Mouse (Mus musculus): ENCODE data around the gene Osbpl8. TPM values are rescaled to one million over a fixed set of nuclear protein-coding genes. Genes with fewer than 3 reads are reported as not detected.

Gene Osbpl8
- polyA plus RNA-seq, 1 experiment from 2014 or later: 11.9 TPM

DNA sequence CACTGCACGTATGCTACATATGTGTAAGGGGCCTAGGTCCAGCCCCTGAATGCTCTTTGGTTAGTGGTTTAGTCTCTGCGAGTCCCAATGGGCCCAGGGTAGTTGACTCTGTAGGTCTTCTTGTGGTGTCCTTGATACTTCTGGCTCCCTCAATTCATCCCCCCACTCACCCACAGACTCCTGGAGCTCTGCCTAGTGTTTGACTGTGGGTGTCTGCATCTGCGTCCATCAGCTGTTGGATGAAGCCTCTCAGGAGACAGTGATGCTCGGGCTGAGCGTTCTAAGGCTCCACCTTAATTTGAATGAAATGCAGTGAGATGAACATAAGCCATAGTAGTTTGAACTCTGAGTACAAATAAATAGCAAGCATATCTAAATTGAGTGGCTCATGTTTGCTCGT lies 90.7 kb downstream of the Osbpl8 start:
- Histone ChIP-seq H3K9ac (ENCODE audit: low read length) (no peak overlapping the region), H3K9me3 (ENCODE audit: control insufficient read depth, low read length) (no peaks in the 10 kb centered on the region), H3K4me3 (ENCODE audit: low read depth, low read length) (no peak overlapping the region), H3K27ac (ENCODE audit: low read depth, low read length) (no peak overlapping the region), H3K4me1 (ENCODE audit: control insufficient read depth, insufficient read depth, low read length) (no peaks in the 10 kb centered on the region), H3K36me3 (ENCODE audit: control insufficient read depth, insufficient read depth, low read length) (no peaks in the 10 kb centered on the region), H3K4me2 (no peak overlapping the region), H3K27me3 (ENCODE audit: control insufficient read depth, insufficient read depth, low read length) (no peaks in the 10 kb centered on the region)
- ATAC-seq (ENCODE audit: low FRiP score): no peak
- DNase-seq (ENCODE audit: low spot score, missing footprints): no peak
- WGBS: 85% methylated on average over 6 of the region's 6 CpGs

DNA sequence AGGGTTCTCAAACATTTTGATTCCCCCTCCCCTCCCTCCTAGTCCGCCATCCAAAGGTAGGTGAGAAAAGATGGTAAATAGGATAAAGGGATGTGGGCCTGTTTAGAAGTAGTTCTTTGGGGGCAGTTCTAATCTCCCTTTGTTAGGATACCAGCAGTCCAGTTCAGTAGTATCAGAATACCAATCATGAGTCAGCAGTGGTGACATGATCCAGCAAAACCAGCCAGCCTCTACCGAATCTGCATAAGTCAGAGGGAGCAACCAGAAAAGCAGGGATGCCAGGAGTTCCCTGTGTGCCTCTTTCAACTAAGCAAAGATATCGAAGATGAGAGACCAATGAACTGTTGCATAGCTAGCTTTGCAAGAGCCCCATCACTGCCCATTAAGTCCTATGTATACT lies 91.6 kb downstream of the Osbpl8 start:
- H3K4me1 ChIP-seq (ENCODE audit: control insufficient read depth, insufficient read depth, low read length): no peaks in the 10 kb centered on the region
- no peaks in the 10 kb centered on the region for H3K36me3 ChIP-seq (ENCODE audit: control insufficient read depth, insufficient read depth, low read length)
- ATAC-seq (ENCODE audit: low FRiP score) (no peak), DNase-seq (ENCODE audit: low spot score, missing footprints) (no peak)
- H3K9ac ChIP-seq (ENCODE audit: low read length): no peak overlapping the region
- WGBS: 85% methylated on average over 3 of the region's 3 CpGs
- H3K27ac ChIP-seq (ENCODE audit: low read depth, low read length): no peak overlapping the region
- no peaks in the 10 kb centered on the region for H3K27me3 ChIP-seq (ENCODE audit: control insufficient read depth, insufficient read depth, low read length)
- H3K4me3 ChIP-seq (ENCODE audit: low read depth, low read length): no peak overlapping the region
- H3K9me3 ChIP-seq (ENCODE audit: control insufficient read depth, low read length): no peaks in the 10 kb centered on the region
- H3K4me2 ChIP-seq: no peak overlapping the region

DNA sequence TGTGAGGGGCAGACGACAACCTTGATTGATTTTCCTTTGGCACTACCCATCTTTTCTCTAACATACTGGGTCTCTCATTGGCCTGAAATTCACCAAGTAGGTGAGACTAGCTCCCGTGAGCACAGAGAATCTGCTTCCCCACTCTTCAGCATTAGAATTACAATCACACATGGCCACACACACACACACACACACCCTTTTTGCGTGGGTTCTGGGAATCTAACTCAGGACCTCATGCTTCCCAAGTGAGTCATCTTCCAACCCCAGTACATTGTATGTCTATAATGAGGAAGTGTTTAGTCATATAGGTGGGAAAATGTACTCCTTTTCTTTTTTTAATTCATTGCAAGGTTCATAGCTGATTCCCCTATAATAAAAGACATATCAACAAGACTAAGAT lies 92.8 kb downstream of the Osbpl8 start:
- ATAC-seq (ENCODE audit: low FRiP score) (no peak), DNase-seq (ENCODE audit: low spot score, missing footprints) (no peak)
- H3K4me3 ChIP-seq (ENCODE audit: low read depth, low read length): no peak overlapping the region
- H3K9me3 ChIP-seq (ENCODE audit: control insufficient read depth, low read length): no peaks in the 10 kb centered on the region
- no peak overlapping the region for H3K4me2 ChIP-seq
- WGBS: 95% methylated on average over 3 of the region's 3 CpGs
- no peak overlapping the region for H3K9ac ChIP-seq (ENCODE audit: low read length)
- H3K4me1 ChIP-seq (ENCODE audit: control insufficient read depth, insufficient read depth, low read length): no peaks in the 10 kb centered on the region
- H3K27me3 ChIP-seq (ENCODE audit: control insufficient read depth, insufficient read depth, low read length): no peaks in the 10 kb centered on the region
- H3K27ac ChIP-seq (ENCODE audit: low read depth, low read length): no peak overlapping the region
- H3K36me3 ChIP-seq (ENCODE audit: control insufficient read depth, insufficient read depth, low read length): no peaks in the 10 kb centered on the region

DNA sequence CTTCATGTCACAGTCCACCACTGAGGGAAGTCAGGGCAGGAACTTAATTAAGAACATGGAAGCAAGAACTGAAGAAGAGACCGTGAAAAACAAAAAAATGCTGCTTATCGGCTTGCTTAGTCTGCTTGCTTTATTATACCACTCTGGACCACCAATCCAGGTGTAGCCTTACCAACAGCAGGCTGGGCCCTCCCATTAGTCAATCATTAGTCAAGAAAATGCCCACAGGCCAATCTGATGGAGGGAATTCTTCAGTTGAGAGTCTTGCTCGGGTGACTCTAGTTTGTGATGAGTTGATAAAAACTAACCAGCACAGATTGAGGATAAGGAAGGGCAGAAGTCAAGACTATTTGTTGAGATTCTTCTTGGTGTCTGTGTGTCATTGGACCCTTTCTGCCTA lies 93.7 kb downstream of the Osbpl8 start:
- Histone ChIP-seq H3K9ac (ENCODE audit: low read length) (no peak overlapping the region), H3K36me3 (ENCODE audit: control insufficient read depth, insufficient read depth, low read length) (no peaks in the 10 kb centered on the region), H3K9me3 (ENCODE audit: control insufficient read depth, low read length) (no peaks in the 10 kb centered on the region), H3K27me3 (ENCODE audit: control insufficient read depth, insufficient read depth, low read length) (no peaks in the 10 kb centered on the region), H3K4me2 (no peak overlapping the region), H3K4me1 (ENCODE audit: control insufficient read depth, insufficient read depth, low read length) (no peaks in the 10 kb centered on the region), H3K27ac (ENCODE audit: low read depth, low read length) (no peak overlapping the region), H3K4me3 (ENCODE audit: low read depth, low read length) (no peak overlapping the region)
- DNase-seq (ENCODE audit: low spot score, missing footprints) (no peak), ATAC-seq (ENCODE audit: low FRiP score) (no peak)
- 96% methylated on average over 3 of the region's 3 CpGs for WGBS

DNA sequence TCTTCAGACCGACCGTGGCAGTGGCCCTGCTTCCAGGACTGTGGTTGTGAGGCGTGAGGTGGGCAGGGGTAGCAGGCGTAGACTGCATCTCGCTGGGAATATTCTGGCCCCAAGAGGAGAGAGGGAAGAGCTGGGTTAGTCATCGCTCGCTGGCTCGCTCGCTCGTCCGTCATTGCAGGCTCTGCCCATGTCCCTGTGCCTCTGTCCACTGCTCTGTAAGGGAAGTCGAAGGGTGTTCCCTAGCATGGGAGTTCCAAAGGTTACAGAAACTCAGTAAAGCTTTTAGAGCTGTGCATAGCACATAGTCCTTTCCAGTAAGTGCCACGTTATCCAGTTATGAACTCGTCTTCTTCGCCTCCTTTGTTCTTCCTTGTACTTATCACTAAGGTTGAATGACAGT lies 107.1 kb downstream of the Osbpl8 start:
- no peak overlapping the region for H3K4me3 ChIP-seq (ENCODE audit: low read depth, low read length)
- 87% methylated on average over 15 of the region's 15 CpGs for WGBS
- H3K27me3 ChIP-seq (ENCODE audit: control insufficient read depth, insufficient read depth, low read length): no peaks in the 10 kb centered on the region
- H3K4me2 ChIP-seq: no peak overlapping the region
- no peak overlapping the region for H3K27ac ChIP-seq (ENCODE audit: low read depth, low read length)
- H3K9ac ChIP-seq (ENCODE audit: low read length): no peak overlapping the region
- H3K36me3 ChIP-seq (ENCODE audit: control insufficient read depth, insufficient read depth, low read length): no peaks in the 10 kb centered on the region
- ATAC-seq (ENCODE audit: low FRiP score): no peak
- H3K4me1 ChIP-seq (ENCODE audit: control insufficient read depth, insufficient read depth, low read length): peaks cover 11% of the 10 kb centered on the region; the same call in 1 of the 2 replicates
- no peak for DNase-seq (ENCODE audit: low spot score, missing footprints)
- no peaks in the 10 kb centered on the region for H3K9me3 ChIP-seq (ENCODE audit: control insufficient read depth, low read length)

DNA sequence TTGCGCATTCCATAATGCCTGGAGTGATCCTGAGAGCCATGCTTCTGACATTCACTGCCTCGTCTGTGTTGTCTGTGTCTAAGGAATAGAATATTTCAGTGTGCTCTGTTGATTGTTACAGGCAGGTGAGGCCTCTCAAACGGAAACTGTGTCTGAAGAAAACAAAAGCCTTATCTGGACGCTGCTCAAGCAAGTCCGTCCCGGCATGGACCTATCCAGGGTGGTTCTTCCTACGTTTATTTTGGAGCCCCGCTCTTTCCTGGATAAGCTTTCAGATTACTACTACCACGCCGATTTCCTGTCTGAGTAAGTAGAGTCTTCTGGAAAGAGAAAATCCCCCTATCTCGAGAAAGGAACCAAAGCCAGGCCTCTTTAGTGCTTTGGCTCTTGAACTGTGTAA lies 108.4 kb downstream of the Osbpl8 start:
- no peak for ATAC-seq (ENCODE audit: low FRiP score)

DNA sequence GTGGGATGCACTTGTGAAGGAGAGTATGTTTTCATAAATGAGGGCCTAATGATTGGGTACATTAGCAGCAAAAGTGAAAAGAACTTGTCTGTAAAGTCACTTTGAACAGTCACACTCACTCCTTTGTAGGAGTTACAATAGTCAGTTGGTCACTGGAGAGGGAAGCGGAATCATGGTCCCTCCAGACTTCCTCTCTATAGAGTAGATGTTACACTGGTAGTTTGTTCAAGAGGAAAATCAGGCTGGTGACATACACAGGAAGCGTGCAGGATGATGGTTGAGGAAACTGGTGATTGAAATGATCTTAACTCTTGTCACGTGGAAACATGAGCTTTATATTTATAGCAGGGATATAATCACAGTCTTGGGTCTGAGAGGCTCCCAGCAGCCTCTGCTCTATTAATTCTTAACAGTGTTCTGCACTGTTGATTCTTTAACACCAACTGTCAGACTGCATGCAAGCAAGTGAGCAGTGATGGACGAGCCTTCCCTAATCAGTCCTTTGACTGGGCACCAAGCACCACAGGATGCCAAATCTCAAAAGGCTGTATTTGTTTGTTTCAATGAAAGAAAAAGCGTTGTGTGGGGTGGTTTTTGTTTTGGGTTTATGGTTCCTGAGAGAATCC lies 109.0 kb downstream of the Osbpl8 start:
- DNase-seq (ENCODE audit: low spot score, missing footprints) (no peak), ATAC-seq (ENCODE audit: low FRiP score) (peak; percentile 75)
- no peaks in the 10 kb centered on the region for H3K36me3 ChIP-seq (ENCODE audit: control insufficient read depth, insufficient read depth, low read length)
- H3K27me3 ChIP-seq (ENCODE audit: control insufficient read depth, insufficient read depth, low read length): no peaks in the 10 kb centered on the region
- no peak overlapping the region for H3K27ac ChIP-seq (ENCODE audit: low read depth, low read length)
- no peaks in the 10 kb centered on the region for H3K9me3 ChIP-seq (ENCODE audit: control insufficient read depth, low read length)
- WGBS: 28% methylated on average over 5 of the region's 5 CpGs
- no peak overlapping the region for H3K4me3 ChIP-seq (ENCODE audit: low read depth, low read length)
- H3K4me1 ChIP-seq (ENCODE audit: control insufficient read depth, insufficient read depth, low read length): peaks cover 11% of the 10 kb centered on the region; the same call in 1 of the 2 replicates
- no peak overlapping the region for H3K9ac ChIP-seq (ENCODE audit: low read length)
- no peak overlapping the region for H3K4me2 ChIP-seq

More for the DNA sequence above, 108.4 kb downstream of the Osbpl8 start:
- H3K27me3 ChIP-seq (ENCODE audit: control insufficient read depth, insufficient read depth, low read length): no peaks in the 10 kb centered on the region
- H3K4me2 ChIP-seq: no peak overlapping the region
- H3K4me1 ChIP-seq (ENCODE audit: control insufficient read depth, insufficient read depth, low read length): peaks cover 11% of the 10 kb centered on the region; the same call in 1 of the 2 replicates
- no peak overlapping the region for H3K4me3 ChIP-seq (ENCODE audit: low read depth, low read length)
- DNase-seq (ENCODE audit: low spot score, missing footprints): no peak
- 77% methylated on average over 11 of the region's 11 CpGs for WGBS
- no peak overlapping the region for H3K27ac ChIP-seq (ENCODE audit: low read depth, low read length)
- no peak overlapping the region for H3K9ac ChIP-seq (ENCODE audit: low read length)
- H3K9me3 ChIP-seq (ENCODE audit: control insufficient read depth, low read length): no peaks in the 10 kb centered on the region
- no peaks in the 10 kb centered on the region for H3K36me3 ChIP-seq (ENCODE audit: control insufficient read depth, insufficient read depth, low read length)

DNA sequence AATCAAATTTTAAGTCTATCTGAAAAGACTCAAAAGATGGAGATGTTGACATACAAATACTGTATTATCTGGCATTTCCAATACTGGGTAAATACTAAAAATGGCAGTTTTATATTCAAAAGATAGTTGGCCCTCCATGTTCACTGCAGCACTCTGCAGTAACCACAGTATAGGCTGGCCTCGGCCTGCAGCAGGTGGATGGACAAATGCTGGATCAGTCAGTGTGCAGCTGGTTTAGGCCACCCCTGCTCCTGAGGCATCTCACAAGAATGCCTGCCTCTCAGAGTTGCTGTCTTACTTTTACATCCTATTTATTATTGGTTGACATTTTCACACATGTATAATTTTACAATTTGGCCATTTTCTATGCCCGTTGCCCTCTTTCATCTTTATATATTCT lies 111.3 kb downstream of the Osbpl8 start:
- Histone ChIP-seq H3K27ac (ENCODE audit: low read depth, low read length) (no peak overlapping the region), H3K4me1 (ENCODE audit: control insufficient read depth, insufficient read depth, low read length) (peaks cover 11% of the 10 kb centered on the region; the same call in 1 of the 2 replicates), H3K4me2 (no peak overlapping the region), H3K27me3 (ENCODE audit: control insufficient read depth, insufficient read depth, low read length) (no peaks in the 10 kb centered on the region), H3K4me3 (ENCODE audit: low read depth, low read length) (no peak overlapping the region), H3K9me3 (ENCODE audit: control insufficient read depth, low read length) (no peaks in the 10 kb centered on the region), H3K36me3 (ENCODE audit: control insufficient read depth, insufficient read depth, low read length) (no peaks in the 10 kb centered on the region), H3K9ac (ENCODE audit: low read length) (no peak overlapping the region)
- 85% methylated on average over 2 of the region's 2 CpGs for WGBS
- no peak for ATAC-seq (ENCODE audit: low FRiP score)
- no peak for DNase-seq (ENCODE audit: low spot score, missing footprints)

DNA sequence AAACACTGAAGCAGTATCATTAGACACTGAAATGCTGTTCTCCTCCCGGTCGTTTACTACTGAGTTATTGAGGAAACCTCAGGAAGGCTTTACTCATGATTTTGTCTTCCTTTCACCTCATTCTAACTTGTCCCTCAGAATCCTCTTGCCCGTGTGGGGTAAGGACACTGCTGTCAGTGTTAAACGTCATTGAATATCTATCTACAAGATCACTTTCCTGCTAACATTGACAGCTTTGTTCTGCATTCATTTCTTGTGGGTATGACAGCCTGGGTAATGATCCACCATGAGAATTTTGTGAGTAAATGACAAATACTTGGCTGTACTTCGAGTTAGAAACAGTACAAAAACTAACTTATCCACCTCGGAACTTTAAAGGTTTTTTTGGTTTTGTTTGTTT lies 133.1 kb downstream of the Osbpl8 start:
- H3K36me3 ChIP-seq (ENCODE audit: control insufficient read depth, insufficient read depth, low read length): no peaks in the 10 kb centered on the region

More for the DNA sequence above, 133.1 kb downstream of the Osbpl8 start:
- no peaks in the 10 kb centered on the region; the same call in 1 of the 2 replicates for H3K4me1 ChIP-seq (ENCODE audit: control insufficient read depth, insufficient read depth, low read length)
- peak overlapping the region; percentile 62 for H3K4me2 ChIP-seq
- no peak overlapping the region for H3K27ac ChIP-seq (ENCODE audit: low read depth, low read length)
- DNase-seq (ENCODE audit: low spot score, missing footprints): peak; percentile 87
- ATAC-seq (ENCODE audit: low FRiP score): no peak
- no peaks in the 10 kb centered on the region for H3K27me3 ChIP-seq (ENCODE audit: control insufficient read depth, insufficient read depth, low read length)
- H3K9me3 ChIP-seq (ENCODE audit: control insufficient read depth, low read length): no peaks in the 10 kb centered on the region
- peak overlapping the region; percentile 70 for H3K4me3 ChIP-seq (ENCODE audit: low read depth, low read length)
- peak overlapping the region; percentile 80; the same call in 1 of the 2 replicates for H3K9ac ChIP-seq (ENCODE audit: low read length)
- 50% methylated on average over 6 of the region's 6 CpGs for WGBS

All from midbrain, embryonic 11.5 days (tissue).